24 mouse cellular contexts compared by ENCODE assay signal in genomic region chr1:35855650-35856049, GRCm38 (mm10).
"Had no signal": no experiment of that assay in that cellular context is flagged by ENCODE, and none has a peak within 500 bp of the region (broad histone marks: within the 10 kb centered on the region; RNA-seq: fewer than 3 reads in every experiment).

No protein-coding gene starts in this region.

- H3K4me2 ChIP-seq: heart, embryonic 12.5 days; hindbrain, embryonic 15.5 days; intestine, embryonic 15.5 days; kidney, embryonic 15.5 days; limb, embryonic 12.5 days; liver, embryonic 11.5 days; liver, embryonic 13.5 days had no signal

- ATAC-seq: forebrain, postnatal 0 days; hindbrain, postnatal 0 days; intestine, embryonic 15.5 days had no signal

- DNase-seq: forebrain, postnatal 0 days; gastrocnemius, postnatal 14 days; gastrocnemius, postnatal 36 days; heart, postnatal 10 days; heart, postnatal 36 days; kidney, adult 11 months; kidney, adult 2 months; kidney, adult 9 months; kidney, postnatal 14 days; kidney, postnatal 36 days; layer of hippocampus, adult 9-11 months; layer of hippocampus, postnatal 36 days; left cerebral cortex, postnatal 4 days; liver; liver, embryonic 13.5 days had no signal

- H3K9ac ChIP-seq: forebrain, postnatal 0 days; heart, embryonic 12.5 days; hindbrain, embryonic 15.5 days; intestine, embryonic 15.5 days; kidney, embryonic 15.5 days; limb, embryonic 12.5 days; liver, embryonic 13.5 days had no signal

- H3K9me3 ChIP-seq: heart, embryonic 12.5 days; hindbrain, embryonic 15.5 days; intestine, embryonic 15.5 days; kidney, embryonic 15.5 days; limb, embryonic 12.5 days; liver, embryonic 13.5 days had no signal

- H3K4me3 ChIP-seq: heart, adult 2 months; heart, embryonic 12.5 days; hindbrain, embryonic 15.5 days; intestine, embryonic 15.5 days; kidney, embryonic 15.5 days; limb, embryonic 12.5 days; liver, embryonic 13.5 days had no signal

- H3K4me1 ChIP-seq: hindbrain, embryonic 15.5 days; intestine, embryonic 15.5 days; limb, embryonic 12.5 days; liver, embryonic 13.5 days had no signal

- H3K27me3 ChIP-seq: heart, embryonic 12.5 days; hindbrain, embryonic 15.5 days; intestine, embryonic 15.5 days; kidney, embryonic 15.5 days; limb, embryonic 12.5 days; liver, embryonic 13.5 days had no signal

- H3K36me3 ChIP-seq: heart, embryonic 12.5 days; hindbrain, embryonic 15.5 days; intestine, embryonic 15.5 days; kidney, embryonic 15.5 days; limb, embryonic 12.5 days; liver, embryonic 13.5 days had no signal

- H3K27ac ChIP-seq: heart, adult 2 months; hindbrain, embryonic 15.5 days; hindbrain, postnatal 0 days; intestine, embryonic 15.5 days; kidney, embryonic 15.5 days; kidney, postnatal 0 days; limb, embryonic 12.5 days; liver, embryonic 13.5 days had no signal
